Mouse (Mus musculus) hindbrain, embryonic 14.5 days (tissue): ENCODE data around the gene Dock9. TPM values are rescaled to one million over a fixed set of nuclear protein-coding genes. Genes with fewer than 3 reads are reported as not detected.

Experiments
- ATAC-seq: fragments of 200-750 bp; cut with Nextera tagmentation; 2 replicates; pipeline ENCODE4 v1.8.0; 2017; ENCODE audit warnings: moderate number of reproducible peaks, mild to moderate bottlenecking, moderate TSS enrichment, moderate library complexity; ENCODE audit not compliant: low FRiP score
- DNase-seq: peaks from one replicate; pipeline ENCODE4 v3.0.0-alpha.2; 2015; ENCODE audit warnings: low spot score
- H3K27ac ChIP-seq: fragments of 300-500 bp; sonication (generic); 2 replicates; pipeline ENCODE4 v1.5.1; 2014; ENCODE audit warnings: mild to moderate bottlenecking, moderate library complexity
- H3K27me3 ChIP-seq: fragments of 300-500 bp; sonication (generic); 2 replicates; pipeline ENCODE4 v1.6.1; 2014; ENCODE audit warnings: mild to moderate bottlenecking, low read length, mixed read lengths; ENCODE audit not compliant: control insufficient read depth, insufficient read depth
- H3K36me3 ChIP-seq: fragments of 300-500 bp; sonication (generic); replicated peaks from 2 replicates; pipeline ENCODE4 v1.6.1; 2014; ENCODE audit not compliant: control insufficient read depth, insufficient read depth
- H3K4me1 ChIP-seq: fragments of 300-500 bp; sonication (generic); replicated peaks from 2 replicates; pipeline ENCODE4 v1.6.1; 2014; ENCODE audit warnings: antibody characterized with exemption, low read length, mixed read lengths; ENCODE audit not compliant: control insufficient read depth, insufficient read depth
- H3K4me2 ChIP-seq: fragments of 300-500 bp; sonication (generic); replicated peaks from 2 replicates; pipeline ENCODE4 v1.6.1; 2014; ENCODE audit warnings: mild to moderate bottlenecking, moderate library complexity
- H3K4me3 ChIP-seq: fragments of 300-500 bp; sonication (generic); replicated peaks from 2 replicates; pipeline ENCODE4 v1.5.1; 2014; ENCODE audit warnings: mild to moderate bottlenecking, low read length
- H3K9ac ChIP-seq: fragments of 300-500 bp; sonication (generic); 2 replicates; pipeline ENCODE4 v1.6.1; 2014
- H3K9me3 ChIP-seq: fragments of 300-500 bp; sonication (generic); 2 replicates; pipeline ENCODE4 v1.6.1; 2016; ENCODE audit warnings: low read length; ENCODE audit not compliant: control insufficient read depth
- WGBS: fragments of 180-500 bp; shearing (Covaris S2); extraction: QIAGEN DNeasy Blood & Tissue Kit; methylation state at CpG from one replicate; pipeline ENCODE4 v1.1.7; 2014; 5-methylcytosine and 5-hydroxymethylcytosine counted together
- polyA plus RNA-seq: library from polyadenylated mRNA; unstranded; fragments of >200 nt; fragmentation: Nextera tagmentation; extraction: Ambion mirVana; gene quantifications from 2 replicates; pipeline ENCODE4 v1.2.1, GENCODE M21; 2014

Gene Dock9
- polyA plus RNA-seq, 1 experiment from 2014 or later: 15.4 TPM

DNA sequence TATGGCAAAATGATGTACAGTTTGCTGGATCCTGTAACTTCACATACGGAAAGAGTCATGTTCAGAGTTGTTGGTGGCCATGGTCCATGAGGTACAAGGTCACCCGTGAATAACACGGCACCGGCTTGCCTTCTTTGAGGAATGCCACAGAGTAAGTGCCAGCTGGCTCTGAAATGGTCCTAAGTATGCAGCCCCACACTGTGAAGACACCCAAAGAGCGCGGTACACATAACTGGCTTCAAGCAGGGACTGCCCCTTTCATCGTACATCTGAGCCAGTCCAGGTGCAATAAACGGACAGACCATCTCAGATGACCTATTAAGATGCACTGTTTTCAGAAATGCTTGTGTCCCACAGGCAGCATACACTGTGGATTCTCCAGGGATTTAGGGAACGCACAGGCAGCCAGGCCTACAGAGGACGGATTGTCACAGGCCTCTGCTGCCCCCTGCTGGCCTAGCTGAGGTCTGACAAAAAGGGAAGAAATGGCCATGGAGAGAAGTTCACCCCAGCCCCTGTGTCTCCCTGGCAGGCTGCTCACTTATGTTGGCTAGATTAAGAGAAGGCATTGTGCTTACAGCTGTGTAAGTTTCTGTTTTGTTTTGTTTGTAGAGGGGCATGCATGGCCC is 208.4 kb downstream of the Dock9 start:
- Histone ChIP-seq H3K27ac (no peak overlapping the region), H3K4me1 (peaks cover 4% of the 10 kb centered on the region; the same call in 1 of the 2 replicates), H3K4me2 (no peak overlapping the region), H3K36me3 (no peaks in the 10 kb centered on the region), H3K4me3 (no peak overlapping the region), H3K9me3 (no peaks in the 10 kb centered on the region; the same call in 1 of the 2 replicates), H3K27me3 (no peaks in the 10 kb centered on the region), H3K9ac (no peak overlapping the region)
- peak; percentile 77 for DNase-seq
- peak; percentile 32; the same call in 1 of the 2 replicates for ATAC-seq
- 50% methylated on average over 10 of the region's 10 CpGs for WGBS

DNA sequence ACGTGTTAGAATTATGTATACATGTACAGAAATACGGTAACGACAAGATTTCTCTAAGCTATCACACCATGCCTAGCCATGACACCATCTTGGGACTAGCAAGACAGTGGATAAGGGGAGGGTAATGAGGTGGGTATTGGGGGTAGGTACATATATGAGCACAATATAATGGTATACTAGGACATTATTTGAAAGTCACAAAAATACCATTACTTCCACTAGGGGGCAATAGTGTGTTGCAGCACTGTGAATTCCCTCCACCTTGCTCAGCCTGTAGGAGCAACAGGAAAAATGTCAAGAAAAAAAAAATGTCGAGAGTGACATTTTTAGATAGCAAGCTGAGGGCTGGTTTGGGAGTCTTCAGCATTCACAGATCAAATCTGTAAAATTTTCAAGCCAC is 209.2 kb downstream of the Dock9 start:
- WGBS: 76% methylated on average over 4 of the region's 4 CpGs
- H3K27ac ChIP-seq: no peak overlapping the region
- H3K27me3 ChIP-seq: no peaks in the 10 kb centered on the region
- H3K4me2 ChIP-seq: no peak overlapping the region
- ATAC-seq (peak; percentile 16; the same call in 1 of the 2 replicates), DNase-seq (peak; percentile 79)
- no peak overlapping the region for H3K9ac ChIP-seq
- no peaks in the 10 kb centered on the region; the same call in 1 of the 2 replicates for H3K9me3 ChIP-seq
- H3K4me1 ChIP-seq: peaks cover 4% of the 10 kb centered on the region; the same call in 1 of the 2 replicates
- no peaks in the 10 kb centered on the region for H3K36me3 ChIP-seq
- H3K4me3 ChIP-seq: no peak overlapping the region

DNA sequence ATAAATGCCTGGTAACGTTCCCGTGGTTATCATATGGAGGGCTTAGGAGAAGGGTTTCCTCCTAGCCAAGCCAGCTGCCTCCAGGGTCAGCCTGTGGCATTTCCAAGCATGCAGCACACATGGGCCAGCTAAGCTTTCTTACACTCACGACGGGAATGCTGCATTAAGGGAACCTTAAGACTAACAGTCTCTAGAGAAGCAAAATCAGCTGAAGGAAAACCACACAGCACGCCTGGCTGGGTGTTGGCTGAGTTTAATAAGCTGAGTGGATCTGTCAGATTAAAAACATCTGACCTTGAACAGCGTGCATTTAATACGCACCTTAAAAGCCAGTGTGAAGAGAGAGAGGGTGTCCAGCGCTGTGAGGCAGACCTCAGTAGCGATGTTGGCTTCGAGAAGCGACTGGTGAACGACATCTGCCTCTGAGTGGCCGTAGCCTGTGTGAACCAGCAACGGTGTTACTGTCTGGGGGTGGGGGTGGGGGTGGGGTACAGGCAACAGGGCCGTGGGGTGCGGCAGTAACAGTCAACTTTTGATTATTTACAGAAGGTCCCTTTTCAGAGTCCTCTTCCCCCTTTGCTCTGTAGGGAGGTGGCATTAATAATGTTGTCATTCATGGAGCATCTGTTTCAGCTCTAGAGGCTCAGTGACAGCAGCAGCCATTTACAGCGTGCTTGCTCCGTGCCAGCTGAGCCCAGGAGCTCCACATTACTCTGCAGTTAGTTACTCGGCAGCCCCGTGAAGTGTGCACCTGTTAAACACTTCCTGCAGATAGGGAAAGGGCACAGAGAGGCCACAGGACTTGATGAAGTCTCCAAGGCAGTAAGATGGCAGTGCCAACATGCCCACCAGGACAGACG is 211.5 kb downstream of the Dock9 start:
- H3K4me2 ChIP-seq: 0 out of 2 replicates have a peak overlapping the region, but pooled peaks have one; percentile 6
- H3K4me3 ChIP-seq: no peak overlapping the region
- DNase-seq (no peak), ATAC-seq (peak; percentile 68; the same call in 1 of the 2 replicates)
- H3K9me3 ChIP-seq: no peaks in the 10 kb centered on the region; the same call in 1 of the 2 replicates
- 0 out of 2 replicates have a peak overlapping the region, but pooled peaks have one; percentile 20 for H3K9ac ChIP-seq
- 43% methylated on average over 21 of the region's 21 CpGs for WGBS
- H3K27ac ChIP-seq: no peak overlapping the region
- peaks cover 4% of the 10 kb centered on the region; the same call in 1 of the 2 replicates for H3K4me1 ChIP-seq
- H3K36me3 ChIP-seq: no peaks in the 10 kb centered on the region
- no peaks in the 10 kb centered on the region for H3K27me3 ChIP-seq

DNA sequence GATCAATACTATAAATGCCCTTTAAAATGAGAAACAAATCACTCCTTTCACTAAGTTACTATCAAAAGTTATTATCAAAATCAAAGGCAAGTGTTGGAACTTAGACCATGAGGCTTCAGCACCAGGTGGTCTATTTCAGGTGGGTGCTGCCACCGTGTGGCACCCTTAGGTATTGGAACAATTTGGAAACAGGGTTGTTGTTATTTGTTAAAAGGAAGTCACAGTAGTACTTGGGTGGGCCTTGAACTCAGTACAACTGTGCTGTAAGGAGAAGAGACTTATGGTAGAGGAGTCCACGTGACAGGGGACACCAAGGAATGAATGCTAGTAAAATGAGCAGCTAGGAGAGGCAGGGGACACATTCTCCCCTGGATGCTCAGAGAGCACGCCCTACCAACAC is 218.6 kb downstream of the Dock9 start:
- ATAC-seq: no peak
- DNase-seq: peak; percentile 76

DNA sequence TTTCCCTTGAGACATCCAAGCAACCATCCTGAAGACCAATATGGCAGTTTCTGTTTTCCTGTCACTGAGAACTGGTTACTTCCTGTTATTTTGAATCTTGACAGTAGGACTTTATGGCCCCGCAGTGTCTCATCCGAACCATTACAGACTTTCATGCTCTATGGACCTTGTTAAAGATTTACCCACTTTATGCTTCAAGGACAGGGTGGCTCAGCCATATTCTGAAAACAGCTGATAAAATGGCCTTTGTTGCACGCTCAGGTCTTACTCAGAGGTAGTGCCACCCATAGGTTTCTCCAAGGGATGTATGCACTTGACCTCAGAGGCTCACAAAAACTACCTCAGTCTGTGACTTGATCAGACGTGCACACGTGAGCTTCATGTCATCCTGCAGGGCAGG is 224.2 kb downstream of the Dock9 start:
- peaks cover 12% of the 10 kb centered on the region; the same call in 1 of the 2 replicates for H3K36me3 ChIP-seq
- no peak for DNase-seq
- H3K27ac ChIP-seq: no peak overlapping the region
- no peaks in the 10 kb centered on the region for H3K9me3 ChIP-seq
- WGBS: 93% methylated on average over 5 of the region's 5 CpGs
- no peak for ATAC-seq
- no peaks in the 10 kb centered on the region for H3K27me3 ChIP-seq
- no peak overlapping the region for H3K9ac ChIP-seq
- H3K4me3 ChIP-seq: no peak overlapping the region
- no peaks in the 10 kb centered on the region for H3K4me1 ChIP-seq
- H3K4me2 ChIP-seq: no peak overlapping the region

More for the DNA sequence above, 218.6 kb downstream of the Dock9 start:
- Histone ChIP-seq H3K9ac (no peak overlapping the region), H3K36me3 (peaks cover 12% of the 10 kb centered on the region; the same call in 1 of the 2 replicates), H3K27me3 (no peaks in the 10 kb centered on the region), H3K9me3 (no peaks in the 10 kb centered on the region), H3K4me2 (no peak overlapping the region), H3K4me3 (no peak overlapping the region), H3K4me1 (no peaks in the 10 kb centered on the region), H3K27ac (no peak overlapping the region)
- 44% methylated on average over 3 of the region's 3 CpGs for WGBS

DNA sequence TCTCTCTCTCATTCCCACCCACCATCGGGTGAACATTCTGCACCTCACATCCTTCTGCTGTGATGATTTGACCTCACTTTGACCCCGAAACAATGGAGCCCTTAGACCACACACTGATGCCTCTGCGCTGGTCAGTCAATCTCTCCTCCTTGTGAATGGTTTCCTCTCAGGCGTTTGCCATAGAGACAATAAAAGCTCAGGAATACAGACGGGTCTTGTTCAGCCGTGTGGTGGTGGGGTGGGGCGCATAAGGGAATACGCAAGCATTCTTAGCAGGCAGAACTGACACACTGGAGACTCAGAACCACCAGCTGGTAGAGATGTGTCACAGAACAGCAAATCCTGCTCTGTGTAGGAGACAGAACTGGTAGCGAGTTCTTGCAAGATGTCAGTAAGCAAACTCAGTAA is 230.8 kb downstream of the Dock9 start:
- peak; percentile 68; the same call in 1 of the 2 replicates for ATAC-seq
- DNase-seq: no peak
- Histone ChIP-seq H3K36me3 (0 out of 2 replicates have a peak, but pooled peaks cover 2% of the 10 kb centered on the region), H3K9ac (no peak overlapping the region), H3K27ac (no peak overlapping the region), H3K4me2 (no peak overlapping the region), H3K4me1 (peaks cover 29% of the 10 kb centered on the region), H3K9me3 (no peaks in the 10 kb centered on the region), H3K27me3 (no peaks in the 10 kb centered on the region), H3K4me3 (no peak overlapping the region)
- WGBS: 8% methylated on average over 9 of the region's 9 CpGs

DNA sequence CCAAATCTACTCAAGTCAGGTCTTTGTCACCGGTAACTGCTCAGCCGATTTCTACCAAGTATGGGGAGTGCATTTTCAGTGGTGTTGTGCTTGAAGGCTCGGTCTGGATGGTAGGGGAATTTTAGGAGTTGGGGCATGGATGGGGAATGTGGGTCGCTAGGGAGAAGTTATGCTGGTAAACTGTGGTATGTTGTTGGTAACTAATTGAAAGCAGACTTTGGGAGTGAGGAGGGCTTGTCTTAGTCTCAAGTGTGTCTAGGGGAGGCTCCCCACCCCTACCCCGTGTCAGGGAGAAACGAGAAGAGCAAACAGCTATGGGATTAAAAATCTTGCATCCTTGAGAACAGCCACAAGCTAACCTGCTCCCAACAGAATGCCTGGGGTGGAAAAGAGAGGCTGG is 231.7 kb downstream of the Dock9 start:
- no peaks in the 10 kb centered on the region for H3K27me3 ChIP-seq
- H3K36me3 ChIP-seq: peaks cover 8% of the 10 kb centered on the region; the same call in 1 of the 2 replicates
- H3K9me3 ChIP-seq: no peaks in the 10 kb centered on the region
- peaks cover 29% of the 10 kb centered on the region for H3K4me1 ChIP-seq
- WGBS: 47% methylated on average over 6 of the region's 6 CpGs
- H3K4me3 ChIP-seq: no peak overlapping the region
- H3K9ac ChIP-seq: no peak overlapping the region
- no peak overlapping the region for H3K4me2 ChIP-seq
- no peak for ATAC-seq
- no peak for DNase-seq
- H3K27ac ChIP-seq: no peak overlapping the region

DNA sequence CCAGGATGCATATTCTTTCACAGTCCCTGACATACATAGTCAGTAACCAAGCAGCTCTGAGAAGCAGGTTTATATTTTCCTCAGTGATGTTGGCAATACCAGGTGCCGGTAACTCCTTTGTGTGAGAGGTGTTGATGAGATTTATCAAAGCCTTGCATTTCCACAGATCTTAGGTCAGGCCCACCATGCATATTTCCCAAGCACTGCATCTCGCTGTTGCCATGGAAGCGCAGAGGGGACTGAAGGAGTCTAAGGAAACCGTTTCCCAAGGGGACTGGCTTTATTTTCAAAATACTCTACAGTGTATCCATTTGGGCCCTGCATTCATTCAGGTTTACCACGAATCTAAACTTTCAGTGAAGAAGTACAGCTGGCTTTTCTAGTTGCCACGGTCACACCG is 233.0 kb downstream of the Dock9 start:
- ATAC-seq (0 out of 2 replicates have a peak, but pooled peaks have one; percentile 37), DNase-seq (peak; percentile 58)
- Histone ChIP-seq H3K4me3 (no peak overlapping the region), H3K4me2 (no peak overlapping the region), H3K9me3 (no peaks in the 10 kb centered on the region), H3K27me3 (no peaks in the 10 kb centered on the region), H3K4me1 (peaks cover 29% of the 10 kb centered on the region), H3K9ac (no peak overlapping the region), H3K36me3 (peaks cover 8% of the 10 kb centered on the region; the same call in 1 of the 2 replicates), H3K27ac (no peak overlapping the region)
- 23% methylated on average over 7 of the region's 7 CpGs for WGBS

DNA sequence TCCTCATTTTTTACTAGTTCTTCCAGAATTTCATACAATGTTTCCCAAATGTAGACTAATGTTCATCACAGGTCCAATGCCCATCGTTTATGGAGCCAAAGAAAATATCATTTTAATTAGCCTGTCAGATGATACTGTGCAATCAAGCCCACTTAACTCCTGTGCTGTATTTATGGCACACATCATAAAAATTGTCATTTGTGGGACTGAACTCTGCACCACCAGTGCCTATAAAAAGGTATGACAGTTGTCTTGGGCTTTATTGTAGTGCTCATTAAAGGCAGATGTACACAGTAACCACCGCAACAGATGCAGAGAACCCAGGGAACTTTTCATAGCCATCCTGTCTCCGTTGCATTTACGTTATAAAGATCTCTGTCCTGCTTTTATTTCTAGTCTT is 233.7 kb downstream of the Dock9 start:
- Histone ChIP-seq H3K9me3 (no peaks in the 10 kb centered on the region), H3K4me3 (no peak overlapping the region), H3K27me3 (no peaks in the 10 kb centered on the region), H3K27ac (no peak overlapping the region), H3K4me1 (peaks cover 29% of the 10 kb centered on the region), H3K36me3 (peaks cover 8% of the 10 kb centered on the region; the same call in 1 of the 2 replicates), H3K9ac (no peak overlapping the region), H3K4me2 (no peak overlapping the region)
- ATAC-seq (no peak), DNase-seq (no peak)
- 68% methylated on average over 4 of the region's 4 CpGs for WGBS
